Mouse (Mus musculus): ENCODE results near the gene Ifnlr1.
"Not testable (repeated sequence)": the region's sequence is repeated elsewhere in the genome, so short reads cannot be mapped to it uniquely, and the experiment has no call there.

The Ifnlr1 gene

DNA sequence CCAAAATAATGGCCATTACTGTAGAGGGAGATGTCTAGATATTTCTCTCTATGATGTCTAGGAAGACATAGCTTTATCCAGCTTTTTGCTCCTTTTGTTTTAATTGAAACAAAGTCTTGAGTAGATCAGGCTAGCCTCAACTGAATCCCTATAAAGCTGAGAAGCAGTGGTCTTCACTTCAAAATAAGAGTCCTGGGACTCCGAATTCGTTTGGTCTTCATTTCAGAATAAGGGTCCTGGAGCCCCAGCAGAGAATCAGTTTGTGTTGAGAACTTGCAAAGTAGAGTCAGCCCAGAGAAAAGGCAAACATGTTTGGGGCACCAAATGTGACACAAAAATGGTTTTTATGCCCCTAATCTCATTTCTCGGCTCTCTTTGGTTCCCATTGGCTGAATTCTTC is 1.4 kb upstream of the Ifnlr1 start:
- no peak for DNase-seq (ENCODE audit: low read depth in 1 of 2, low spot score in 2 of 2)

DNA sequence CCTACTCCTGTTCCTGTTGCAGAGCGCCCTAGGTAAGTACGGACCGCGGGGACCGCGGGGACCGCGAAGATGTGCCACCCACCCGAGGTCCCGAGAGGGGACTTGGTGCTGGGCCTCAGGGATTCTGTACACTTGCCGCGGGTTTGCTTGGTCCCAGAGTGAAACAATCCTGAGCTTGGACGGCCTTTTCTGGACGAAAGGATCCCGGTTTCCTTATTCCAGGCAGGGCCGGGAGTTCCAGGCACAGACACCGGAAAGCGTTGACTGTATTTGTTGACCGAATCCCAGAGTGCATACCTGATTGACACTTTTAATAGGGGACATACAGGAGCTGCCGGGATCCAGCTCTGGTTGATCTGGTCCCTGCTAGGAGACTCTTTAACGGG is 474 bp downstream of the Ifnlr1 start:
- no peak for DNase-seq (ENCODE audit: low read depth in 1 of 2, low spot score in 2 of 2)

DNA sequence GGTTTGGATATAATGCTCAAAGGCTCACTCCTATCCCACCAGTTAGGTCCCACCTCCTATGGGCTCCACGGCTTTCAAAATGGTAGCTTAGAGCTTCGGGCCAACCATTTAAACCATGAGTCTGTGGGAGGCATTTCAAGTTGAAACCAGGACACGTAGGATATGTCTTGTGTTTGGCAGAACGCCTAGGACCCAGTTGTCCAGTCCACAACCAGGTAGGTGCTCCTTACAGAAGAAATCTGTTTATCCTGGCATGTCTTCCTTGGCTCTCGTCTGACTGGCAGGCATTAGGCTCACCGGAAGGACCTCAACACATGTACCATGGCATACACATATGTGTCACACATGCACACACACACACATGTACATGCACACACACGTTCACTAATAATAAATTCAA is 3.7 kb downstream of the Ifnlr1 start:
- DNase-seq (ENCODE audit: low read depth in 1 of 2, low spot score in 2 of 2) = no peak

DNA sequence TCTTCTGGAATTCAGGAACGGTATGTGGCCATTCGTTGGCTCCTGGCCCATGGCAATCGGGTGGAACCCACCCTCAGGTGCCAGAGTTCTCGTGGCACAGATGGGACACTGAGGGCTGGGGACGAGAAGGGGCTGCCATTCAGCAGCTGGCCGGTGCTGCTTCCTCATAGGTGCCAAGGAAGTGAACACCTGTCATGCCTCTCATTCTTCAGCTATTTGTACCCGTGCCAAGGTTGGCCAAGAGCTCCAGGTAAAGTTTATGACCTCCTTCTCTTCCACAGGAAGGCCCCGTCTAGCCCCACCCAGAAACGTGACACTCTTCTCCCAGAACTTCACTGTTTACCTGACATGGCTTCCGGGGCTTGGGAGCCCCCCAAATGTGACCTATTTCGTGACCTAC is 4.2 kb downstream of the Ifnlr1 start:
- no peak for DNase-seq (ENCODE audit: low read depth in 1 of 2, low spot score in 2 of 2)

DNA sequence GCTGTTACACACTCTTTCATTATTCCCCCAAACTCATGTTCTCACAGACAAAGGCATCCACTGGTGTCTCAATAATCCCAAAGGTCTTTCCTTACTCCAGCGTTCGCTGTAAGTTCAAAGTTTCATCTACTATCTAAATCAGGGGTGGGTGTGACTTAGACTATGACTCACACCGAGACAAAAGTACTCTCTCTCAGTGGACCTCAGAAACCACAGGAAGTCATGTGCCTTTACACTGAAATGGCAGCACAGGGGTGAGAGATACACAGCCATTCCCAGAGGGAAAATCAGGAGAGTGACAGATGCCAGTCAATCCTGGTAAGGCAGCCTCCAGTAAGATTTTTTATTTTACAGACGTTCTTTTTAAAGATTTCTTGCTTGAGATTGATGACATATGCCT is 6.8 kb downstream of the Ifnlr1 start:
- DNase-seq (ENCODE audit: low read depth in 1 of 2, low spot score in 2 of 2) = no peak

DNA sequence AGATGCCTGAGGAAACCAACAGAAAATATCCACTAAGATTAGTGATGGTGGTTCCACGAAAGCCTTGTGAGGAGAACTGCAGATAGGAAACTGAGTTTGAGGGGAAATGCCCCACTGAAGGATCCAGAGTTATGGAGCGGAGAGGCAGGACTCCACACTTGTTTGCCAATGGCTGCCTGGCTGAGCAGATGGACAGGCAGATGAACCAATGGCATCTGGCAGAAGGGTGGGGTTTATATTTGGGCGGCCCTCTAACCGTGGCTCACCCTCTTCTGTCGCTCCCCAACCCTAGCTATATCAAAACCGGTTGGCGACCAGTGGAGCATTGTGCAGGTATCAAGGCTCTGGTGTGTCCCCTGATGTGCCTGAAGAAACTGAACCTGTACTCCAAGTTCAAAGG is 12.4 kb downstream of the Ifnlr1 start:
- DNase-seq (ENCODE audit: low read depth in 1 of 2, low spot score in 2 of 2) = no peak

DNA sequence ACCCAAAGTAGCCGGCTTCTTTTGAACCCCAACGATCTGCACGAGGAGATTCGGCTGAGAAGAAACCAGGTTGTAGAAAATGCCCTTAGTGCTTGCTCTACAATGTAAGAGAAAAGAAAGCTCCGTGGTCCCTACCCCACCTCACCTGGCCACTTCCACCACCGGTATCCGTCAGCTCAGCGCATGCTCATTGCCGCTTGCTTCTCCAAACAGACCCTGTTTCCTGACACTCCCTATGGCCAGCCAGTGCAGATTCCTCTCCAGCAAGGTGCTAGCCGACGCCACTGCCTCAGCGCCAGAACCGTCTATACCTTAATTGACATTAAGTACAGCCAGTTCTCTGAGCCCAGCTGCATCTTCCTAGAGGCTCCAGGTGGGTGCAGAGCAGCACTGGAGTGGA is 17.4 kb downstream of the Ifnlr1 start:
- no peak for DNase-seq (ENCODE audit: low read depth in 1 of 2, low spot score in 2 of 2)

DNA sequence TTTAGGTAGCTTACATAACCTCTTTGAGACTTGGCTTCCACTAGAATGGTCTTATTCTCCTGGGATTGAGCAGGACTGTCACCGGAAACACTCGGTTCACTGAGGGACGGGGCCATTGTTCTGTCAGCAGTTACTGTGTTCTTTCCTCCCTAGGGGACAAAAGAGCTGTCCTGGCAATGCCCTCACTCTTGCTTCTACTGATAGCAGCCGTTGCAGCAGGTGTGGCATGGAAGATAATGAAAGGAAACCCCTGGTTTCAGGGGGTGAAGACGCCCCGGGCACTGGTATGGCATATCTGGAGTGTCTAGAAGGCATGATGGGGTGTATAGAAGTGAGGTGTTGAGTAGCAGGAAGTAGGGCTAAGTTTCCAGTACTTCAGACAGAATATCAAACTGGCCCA is 17.9 kb downstream of the Ifnlr1 start:
- DNase-seq (ENCODE audit: low read depth in 1 of 2, low spot score in 2 of 2) = no peak

DNA sequence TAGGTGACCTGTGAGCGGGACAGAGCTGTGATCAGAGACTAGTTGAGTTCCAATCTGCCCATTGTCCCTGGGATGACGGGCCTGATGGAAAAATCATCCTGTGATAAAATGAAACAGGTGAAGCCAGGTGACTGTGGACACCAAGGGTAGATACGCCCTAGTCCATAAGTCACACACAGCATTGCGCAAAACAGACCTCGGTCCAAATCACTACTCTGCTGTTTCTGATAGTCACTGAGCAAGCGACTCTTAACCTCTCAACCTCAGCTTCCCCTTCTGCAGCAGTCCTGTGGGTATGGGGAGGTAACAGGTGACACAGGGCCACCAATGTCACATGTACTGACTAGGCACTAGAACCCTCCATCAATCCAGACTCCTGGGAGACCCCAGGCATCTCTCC is 20.0 kb downstream of the Ifnlr1 start:
- DNase-seq (ENCODE audit: low read depth in 1 of 2, low spot score in 2 of 2) = no peak

DNA sequence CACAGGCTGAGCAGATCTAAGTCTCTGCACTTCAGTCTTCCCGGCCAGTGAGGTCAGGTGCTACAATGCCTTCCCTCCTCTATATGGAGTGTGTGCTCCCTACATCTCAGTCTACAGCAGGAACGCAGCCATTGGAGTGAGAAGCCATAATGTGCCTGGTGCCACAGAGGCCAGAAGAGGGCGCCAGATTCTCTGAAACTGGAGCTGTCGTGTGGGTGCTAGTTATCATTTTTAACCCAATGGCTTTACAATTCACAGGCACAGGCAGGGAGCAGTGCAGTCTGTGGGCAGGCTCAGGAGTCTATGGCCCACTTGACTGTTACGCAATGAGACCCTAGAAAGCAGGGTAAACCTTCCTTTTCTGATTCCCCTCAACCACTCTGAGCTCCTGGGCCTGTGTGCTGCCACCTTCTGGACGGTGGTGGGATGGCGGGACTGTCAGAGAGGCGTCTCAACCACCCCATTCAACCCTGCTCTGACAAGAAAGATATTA is 23.0 kb downstream of the Ifnlr1 start:
- DNase-seq (ENCODE audit: low read depth in 1 of 2, low spot score in 2 of 2) = peak; percentile 36 to 71

DNA sequence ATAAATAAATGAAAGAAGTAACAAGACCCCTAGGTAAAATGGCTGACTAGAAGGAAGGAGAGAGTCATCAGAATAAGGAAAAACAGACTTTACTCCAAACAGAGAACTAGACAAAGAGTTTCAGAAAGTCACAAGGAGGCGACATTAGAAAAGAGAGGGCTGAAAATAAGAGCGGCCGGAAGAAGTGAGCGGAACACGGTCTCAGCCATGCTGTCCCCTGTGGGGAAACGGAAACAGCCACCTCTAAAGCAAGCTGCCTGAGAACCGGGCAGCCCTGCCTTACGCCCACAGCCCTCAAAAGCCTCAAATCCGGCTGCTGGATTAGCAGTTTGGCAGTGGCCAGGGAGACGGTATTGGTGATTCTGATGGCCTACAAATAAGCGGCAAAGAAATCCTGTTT is 23.5 kb downstream of the Ifnlr1 start:
- no peak for DNase-seq (ENCODE audit: low read depth in 1 of 2, low spot score in 2 of 2)

DNA sequence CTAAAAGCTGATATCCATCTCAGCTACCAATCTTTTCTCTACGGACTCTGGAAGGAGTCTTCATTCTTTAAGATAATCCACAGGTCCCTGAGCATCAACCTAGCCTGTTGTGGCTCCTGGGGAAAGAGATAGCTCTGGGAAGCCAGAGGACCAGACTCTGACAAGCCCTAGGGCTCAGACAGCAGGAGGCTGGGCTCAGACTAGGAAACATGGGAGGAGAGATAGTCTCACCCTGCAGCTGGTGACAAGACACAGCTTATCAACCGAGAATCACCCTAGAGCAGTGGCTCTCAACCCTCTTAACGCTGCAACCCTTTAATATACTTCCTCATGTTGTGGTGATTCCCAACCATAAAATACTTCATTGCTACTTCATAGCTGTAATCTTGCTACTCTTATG is 24.3 kb downstream of the Ifnlr1 start:
- DNase-seq (ENCODE audit: low read depth in 1 of 2, low spot score in 2 of 2) = no peak

DNA sequence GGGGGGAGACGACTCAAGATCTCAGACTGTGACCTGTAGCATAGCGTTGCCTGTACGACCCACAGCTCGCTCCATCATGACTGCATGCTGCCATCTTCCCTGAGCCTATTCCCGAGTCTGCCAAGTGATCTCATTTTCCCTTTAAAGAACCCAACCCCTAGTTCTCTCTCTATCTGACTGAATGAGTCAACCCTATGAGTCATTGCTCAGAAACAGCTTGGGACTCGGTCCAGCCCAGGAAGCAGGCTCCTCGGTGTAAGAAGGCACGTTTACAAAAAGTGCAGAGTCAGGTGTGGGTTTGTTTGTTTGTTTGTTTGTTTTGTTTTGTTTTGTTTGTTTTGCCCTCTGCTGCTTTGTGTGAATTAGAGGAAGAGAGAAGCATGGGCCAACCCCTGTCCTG is 28.7 kb downstream of the Ifnlr1 start:
- no peak for DNase-seq (ENCODE audit: low read depth in 1 of 2, low spot score in 2 of 2)

DNA sequence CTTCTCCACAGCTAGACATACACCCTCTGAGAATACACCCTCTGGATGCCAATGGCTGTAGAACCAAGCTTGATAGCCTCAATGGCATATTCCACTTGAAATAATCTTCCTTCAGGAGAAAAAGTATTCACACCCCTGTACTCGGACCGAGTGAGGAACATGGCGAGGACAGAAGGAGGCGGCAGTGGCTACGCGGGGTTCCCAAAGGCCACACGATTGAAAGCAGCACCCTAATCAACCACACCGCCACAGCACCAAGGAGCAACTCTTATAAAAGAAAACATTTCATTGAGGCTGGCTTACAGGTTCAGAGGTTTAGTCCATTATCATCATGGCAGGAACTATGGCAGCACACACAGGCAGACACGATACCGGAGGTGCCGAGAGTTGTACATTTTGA is 30.4 kb downstream of the Ifnlr1 start:
- not testable (repeated sequence) for DNase-seq (ENCODE audit: low read depth in 1 of 2, low spot score in 2 of 2)

DNA sequence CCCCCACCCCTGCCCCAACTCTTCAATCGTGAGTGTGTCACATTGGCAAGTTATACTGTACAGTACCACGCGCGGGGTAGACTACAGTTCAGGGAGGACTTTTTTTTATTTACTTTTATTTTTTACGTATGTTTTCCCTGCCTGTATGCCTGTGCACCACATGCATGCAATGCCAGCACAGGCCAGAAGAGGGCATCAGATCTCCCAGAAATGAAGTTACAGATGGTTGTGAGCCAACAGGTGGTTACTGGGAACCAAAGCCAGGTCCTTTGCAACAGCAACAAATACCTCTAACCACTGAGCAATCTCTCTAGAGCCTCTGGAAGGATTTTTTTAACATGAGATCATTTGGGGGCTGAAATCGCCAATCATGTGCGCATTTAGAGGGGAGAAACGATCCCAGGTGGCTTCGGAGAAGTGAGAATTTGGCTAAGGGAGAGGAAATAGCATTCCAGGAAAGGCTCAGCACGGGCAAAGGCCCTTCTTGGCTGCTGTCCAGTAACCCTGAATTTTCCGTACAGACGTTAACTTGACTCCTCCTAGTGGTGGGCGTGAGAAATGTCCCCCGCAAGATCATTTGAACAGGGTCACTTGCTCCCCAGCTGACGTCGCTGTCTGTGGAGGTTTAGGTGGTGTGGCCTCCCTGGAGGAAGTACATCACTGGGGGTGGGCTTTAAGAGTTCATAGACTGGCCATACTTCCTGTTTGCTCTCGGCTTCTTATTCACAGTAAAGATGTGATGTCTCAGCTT is 36.6 kb downstream of the Ifnlr1 start:
- no peak for DNase-seq (ENCODE audit: low read depth in 1 of 2, low spot score in 2 of 2)

DNA sequence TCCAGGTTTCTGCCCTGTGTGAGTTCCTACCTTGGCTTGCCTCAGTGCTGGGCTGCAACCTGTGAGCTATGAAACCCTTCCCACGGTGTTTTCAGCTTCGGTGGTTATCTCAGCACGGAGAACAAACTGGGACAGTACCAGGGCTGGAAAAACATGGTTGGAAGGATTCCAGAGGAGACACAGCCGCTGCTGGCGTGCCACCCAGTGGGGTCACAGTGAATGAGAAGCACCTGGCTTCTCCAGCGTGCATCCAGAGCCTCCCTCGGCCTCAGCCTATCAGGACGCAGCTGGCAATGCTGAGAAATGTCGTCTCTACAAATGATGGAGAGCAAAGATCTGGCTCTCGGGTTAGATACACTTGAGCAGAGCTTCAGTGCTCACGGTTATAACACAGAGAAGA is 40.3 kb downstream of the Ifnlr1 start:
- DNase-seq (ENCODE audit: low read depth in 1 of 2, low spot score in 2 of 2) = no peak

DNA sequence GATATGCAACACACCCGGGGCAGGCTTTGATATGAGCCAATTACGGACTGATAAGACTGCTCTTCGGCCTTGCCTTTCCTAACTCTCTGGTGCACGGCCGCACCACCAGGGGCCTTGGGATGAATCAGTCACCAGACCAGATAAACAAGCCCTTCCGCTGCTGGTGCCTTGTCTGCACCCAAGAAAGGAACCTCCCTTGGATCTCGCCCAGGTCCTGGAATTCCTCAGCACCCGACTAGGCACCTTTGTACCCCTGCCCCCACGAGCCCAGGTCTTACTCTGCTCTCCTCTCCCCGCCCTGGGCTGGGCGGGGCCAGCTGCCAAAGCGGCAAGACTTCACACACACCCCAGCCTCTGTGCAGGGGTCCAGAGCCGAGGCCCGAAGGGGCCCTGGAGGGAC is 41.7 kb downstream of the Ifnlr1 start, which contains the start of gene Il22ra1:
TSS of gene Il22ra1 (plus strand) at position 356 of the 400 bp plus-strand sequence.
- no peak for DNase-seq (ENCODE audit: low read depth in 1 of 2, low spot score in 2 of 2)

DNA sequence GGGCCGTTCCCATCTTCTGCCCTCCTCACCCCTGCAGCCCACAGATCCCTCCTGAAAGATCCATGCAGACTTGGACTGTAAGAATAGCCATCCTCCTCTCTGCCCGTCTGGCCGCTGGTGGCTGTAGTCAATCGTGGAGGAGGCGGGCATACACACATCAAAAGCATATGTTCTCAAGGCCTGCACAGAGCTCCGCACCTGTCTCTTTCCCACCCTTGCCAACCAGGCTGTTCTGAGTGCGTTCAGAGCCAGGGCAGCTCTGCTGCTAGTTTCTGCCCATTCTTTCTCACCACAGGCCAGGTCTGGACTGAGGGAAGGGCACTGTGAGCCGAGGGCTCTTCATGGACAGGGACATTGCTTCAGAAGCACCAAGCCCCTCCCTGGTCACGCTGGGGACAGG is 44.1 kb downstream of the Ifnlr1 start:
- no peak for DNase-seq (ENCODE audit: low read depth in 1 of 2, low spot score in 2 of 2)

DNA sequence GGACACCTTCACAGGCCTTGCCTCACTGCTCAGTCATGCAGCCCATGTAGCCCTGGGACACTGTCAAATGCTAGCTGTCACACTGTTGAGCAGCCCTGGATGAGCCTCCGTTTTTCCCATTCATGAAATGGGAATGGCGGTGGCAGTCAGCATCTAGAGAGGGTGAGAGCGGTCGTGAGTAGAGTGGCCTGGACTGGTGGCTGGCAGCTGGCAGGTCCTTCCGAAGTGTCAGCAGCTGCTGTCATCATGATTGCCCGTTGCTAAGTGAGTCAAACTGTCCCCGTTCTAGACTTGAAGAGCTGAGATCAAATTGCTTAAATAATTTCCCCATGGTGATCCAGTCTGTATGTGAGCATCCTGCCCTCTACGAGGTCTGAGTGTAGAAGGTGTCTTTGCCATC is 44.9 kb downstream of the Ifnlr1 start:
- no peak for DNase-seq (ENCODE audit: low read depth in 1 of 2, low spot score in 2 of 2)

DNA sequence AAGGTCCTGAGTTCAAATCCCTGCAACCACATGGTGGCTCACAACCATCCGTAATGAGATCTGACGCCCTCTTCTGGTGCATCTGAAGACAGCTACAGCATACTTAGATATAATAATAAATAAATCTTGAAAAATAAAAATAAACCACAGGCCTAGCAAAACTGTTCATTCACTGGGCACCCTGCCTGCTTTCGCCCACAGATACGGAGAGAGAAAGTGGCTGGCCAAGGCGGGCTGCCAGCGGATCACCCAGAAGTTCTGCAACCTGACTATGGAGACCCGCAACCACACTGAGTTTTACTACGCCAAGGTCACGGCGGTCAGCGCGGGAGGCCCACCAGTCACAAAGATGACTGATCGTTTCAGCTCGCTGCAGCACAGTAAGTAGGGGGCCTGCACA is 47.8 kb downstream of the Ifnlr1 start:
- no peak for DNase-seq (ENCODE audit: low read depth in 1 of 2, low spot score in 2 of 2)

DNA sequence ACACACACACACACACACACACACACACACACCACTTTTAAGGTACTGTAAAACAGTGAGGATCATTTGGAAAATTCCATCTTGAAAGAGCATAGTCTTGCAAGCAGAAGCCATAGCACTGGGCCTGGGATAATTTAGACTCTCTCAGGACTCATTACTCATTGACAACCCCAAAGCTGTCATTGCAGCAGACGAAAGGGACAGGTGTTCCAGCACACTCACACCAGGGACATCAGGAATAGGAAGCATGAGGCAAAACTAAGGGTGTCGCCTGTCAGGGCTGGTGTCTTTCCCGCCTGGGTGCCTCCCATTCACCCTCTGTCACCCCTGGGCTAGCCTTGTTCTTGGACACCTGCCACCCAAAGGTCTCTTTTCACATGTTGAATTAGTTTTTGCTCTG is 50.8 kb downstream of the Ifnlr1 start:
- no peak for DNase-seq (ENCODE audit: low read depth in 1 of 2, low spot score in 2 of 2)

DNA sequence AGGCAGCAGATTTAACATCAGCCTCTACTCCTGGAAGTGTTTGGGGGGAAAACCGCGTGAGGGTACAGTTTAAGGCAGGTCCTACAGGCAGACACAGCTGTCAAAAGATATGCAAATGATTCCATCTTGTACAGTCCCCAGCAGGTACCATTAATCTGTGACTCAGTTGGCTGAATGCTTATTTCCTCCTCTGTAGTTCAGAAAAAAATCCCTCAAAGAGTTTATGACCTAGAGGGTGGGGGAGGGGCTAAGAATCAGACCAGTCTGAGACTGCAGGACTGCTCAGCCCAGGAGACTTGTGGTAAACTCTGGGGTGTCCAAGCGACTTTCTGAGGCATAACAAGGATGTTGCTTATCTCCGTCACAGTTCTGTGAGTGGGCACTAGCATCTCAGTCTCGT is 52.1 kb downstream of the Ifnlr1 start:
- DNase-seq (ENCODE audit: low read depth in 1 of 2, low spot score in 2 of 2) = no peak

DNA sequence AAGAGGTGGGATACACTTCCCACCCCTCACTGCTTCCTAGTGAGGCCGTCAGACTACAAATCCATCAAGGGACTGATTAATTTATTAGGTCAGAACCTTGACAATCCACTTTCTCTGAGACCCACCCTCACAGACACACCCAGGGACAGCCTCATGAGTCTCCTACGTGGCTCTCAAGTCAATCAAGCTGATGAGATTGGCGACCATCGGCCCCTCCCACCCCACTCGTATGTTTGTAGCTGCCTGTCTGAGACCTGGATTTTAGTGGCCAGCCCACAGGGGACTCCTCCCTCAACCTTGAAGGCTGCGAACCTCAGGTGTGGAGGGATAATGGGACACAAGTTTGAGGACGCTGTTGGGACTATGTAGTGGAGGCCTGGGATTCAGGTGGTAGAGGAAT is 53.1 kb downstream of the Ifnlr1 start:
- DNase-seq (ENCODE audit: low read depth in 1 of 2, low spot score in 2 of 2) = no peak

Data from monocyte, adult 2 months (primary cell).